9 mouse cellular contexts compared by ENCODE assay signal in genomic region chr5:144727119-144727518, GRCm38 (mm10). TPM values are rescaled to one million over a fixed set of nuclear protein-coding genes. Genes with fewer than 3 reads are reported as not detected.
DNase-seq lines count a peak whose midpoint lies in the region; ATAC-seq and TF ChIP-seq lines count a peak whose summit lies in the region.
"Had no signal": no experiment of that assay in that cellular context is flagged by ENCODE, and none has a peak within 500 bp of the region (broad histone marks: within the 10 kb centered on the region; RNA-seq: fewer than 3 reads in every experiment).

No protein-coding gene starts in this region.

- ATAC-seq in kidney, embryonic 14.5 days (ENCODE audit: low FRiP score, low TSS enrichment), result no peak; the same call in 1 of the 2 replicates

- H3K9ac ChIP-seq in kidney, embryonic 14.5 days (ENCODE audit: low read depth, low read length), result no peak overlapping the region
- H3K9ac ChIP-seq: embryonic facial prominence, embryonic 15.5 days had no signal

- H3K36me3 ChIP-seq in kidney, adult 2 months (ENCODE audit: control insufficient read depth, insufficient read depth, low read length), result no peaks in the 10 kb centered on the region
- no peaks in the 10 kb centered on the region for H3K36me3 ChIP-seq in kidney, embryonic 14.5 days (ENCODE audit: control insufficient read depth, insufficient read depth, low read length)
- H3K36me3 ChIP-seq: embryonic facial prominence, embryonic 15.5 days had no signal

- H3K4me2 ChIP-seq in kidney, embryonic 14.5 days (replicated peaks; ENCODE audit: low read depth, low read length), result no peak overlapping the region
- H3K4me2 ChIP-seq: embryonic facial prominence, embryonic 15.5 days had no signal

- peak; percentile 62 for DNase-seq in kidney, adult 2 months
- DNase-seq in cerebellum, adult 18-20 months, result peak; percentile 72 to 82
- peak; percentile 71 for DNase-seq in forelimb bud, embryonic 11.5 days (ENCODE audit: low read depth, low spot score)
- DNase-seq in kidney, postnatal 14 days, result peak; percentile 70
- peak; percentile 57 for DNase-seq in lung, adult 2 months
- peak; percentile 74 for DNase-seq in ovary, postnatal 14 days (ENCODE audit: low spot score)
- peak; percentile 24 to 58 for DNase-seq in urinary bladder, adult 18-20 months (ENCODE audit: low spot score in 2 of 2)

- no peaks in the 10 kb centered on the region for H3K9me3 ChIP-seq in kidney, embryonic 14.5 days (ENCODE audit: control insufficient read depth, low read length)
- H3K9me3 ChIP-seq: embryonic facial prominence, embryonic 15.5 days had no signal

- TF ChIP-seq CTCF in kidney, adult 2 months (conservative IDR thresholded peaks at IDR 0.05; ENCODE audit: insufficient read depth, insufficient read length, low read depth, low read length), result peak; percentile 78
- TF ChIP-seq CTCF in lung, adult 2 months (IDR thresholded peaks at IDR 0.05; ENCODE audit: insufficient read depth, low read length), result peak; percentile 70

- 5% methylated on average over 9 of the region's 9 CpGs for WGBS in kidney, adult 2 months
- WGBS in kidney, embryonic 14.5 days, result 8% methylated on average over 9 of the region's 9 CpGs
- WGBS in lung, adult 2 months, result 6% methylated on average over 9 of the region's 9 CpGs

- no peaks in the 10 kb centered on the region for H3K27me3 ChIP-seq in kidney, adult 2 months (replicated peaks; ENCODE audit: control insufficient read depth, insufficient read depth, low read length)
- H3K27me3 ChIP-seq in kidney, embryonic 14.5 days (ENCODE audit: control insufficient read depth, insufficient read depth, low read length), result no peaks in the 10 kb centered on the region

- TF ChIP-seq POLR2A in kidney, adult 2 months (IDR thresholded peaks at IDR 0.05; ENCODE audit: low read depth, low read length), result no peak
- TF ChIP-seq POLR2A in lung, adult 2 months (IDR thresholded peaks at IDR 0.05; ENCODE audit: borderline replicate concordance, extremely low read depth, low read depth, low read length), result no peak

- H3K27ac ChIP-seq in kidney, adult 2 months (ENCODE audit: insufficient read depth, low read depth, low read length), result no peak overlapping the region
- no peak overlapping the region for H3K27ac ChIP-seq in kidney, embryonic 14.5 days (ENCODE audit: low read depth, low read length)
- H3K27ac ChIP-seq: embryonic facial prominence, embryonic 15.5 days had no signal

- H3K4me1 ChIP-seq in kidney, adult 2 months (ENCODE audit: control insufficient read depth, insufficient read depth, low read length), result no peaks in the 10 kb centered on the region
- no peaks in the 10 kb centered on the region for H3K4me1 ChIP-seq in kidney, embryonic 14.5 days (ENCODE audit: control insufficient read depth, insufficient read depth, low read length)
- no peaks in the 10 kb centered on the region for H3K4me1 ChIP-seq in lung, adult 2 months (ENCODE audit: control insufficient read depth, insufficient read depth, low read length)
- H3K4me1 ChIP-seq: embryonic facial prominence, embryonic 15.5 days had no signal

- no peak overlapping the region for H3K4me3 ChIP-seq in kidney, adult 2 months (ENCODE audit: insufficient read depth, low read depth, low read length)
- no peak overlapping the region for H3K4me3 ChIP-seq in kidney, embryonic 14.5 days (ENCODE audit: low read length)
- no peak overlapping the region for H3K4me3 ChIP-seq in lung, adult 2 months (replicated peaks; ENCODE audit: extremely low read depth, low read depth, low read length)
- H3K4me3 ChIP-seq: embryonic facial prominence, embryonic 15.5 days had no signal

RNA-seq across cellular contexts. Expression of gene Tmem130, which starts 34.5 kb away (rescaled TPM):
- polyA plus RNA-seq in kidney, adult 2 months (2012; rRNA removed), result 0.26 and 0.55 TPM in 2 replicates
- polyA plus RNA-seq in kidney, embryonic 14.5 days (2014; fragmentation: Nextera tagmentation; extraction: Ambion mirVana), result 0.12 and 0.24 TPM in 2 replicates
- polyA plus RNA-seq in lung, adult 2 months (2012; rRNA removed), result 0.14 and 0.22 TPM in 2 replicates

RNA-seq across cellular contexts. Expression of gene Trrap, which starts 40.4 kb away (rescaled TPM):
- 71.7 and 79.7 TPM in 2 replicates for polyA plus RNA-seq in kidney, adult 2 months (2012; rRNA removed)
- polyA plus RNA-seq in kidney, embryonic 14.5 days (2014; fragmentation: Nextera tagmentation; extraction: Ambion mirVana), result 73.2 and 110 TPM in 2 replicates
- 74.2 and 91.6 TPM in 2 replicates for polyA plus RNA-seq in lung, adult 2 months (2012; rRNA removed)
